Mouse (Mus musculus): Measurements from ENCODE around the gene Eif4a2.

The Eif4a2 gene

GRCm38 (mm10) chr16:23145211-23145610 is 38.0 kb downstream of the Eif4a2 start:
- DNase-seq = no peak

- no peak for DNase-seq
Observed at GRCm38 (mm10) chr16:23146280-23146679, 39.0 kb downstream of the Eif4a2 start, which contains the start of gene Adipoq. Gene Adipoq (plus strand): TSS chr16:23146536.

- DNase-seq = no peak
Observed at GRCm38 (mm10) chr16:23148936-23149335, 41.7 kb downstream of the Eif4a2 start.

GRCm38 (mm10) chr16:23149396-23149795 is 42.2 kb downstream of the Eif4a2 start:
- DNase-seq = no peak

DNA sequence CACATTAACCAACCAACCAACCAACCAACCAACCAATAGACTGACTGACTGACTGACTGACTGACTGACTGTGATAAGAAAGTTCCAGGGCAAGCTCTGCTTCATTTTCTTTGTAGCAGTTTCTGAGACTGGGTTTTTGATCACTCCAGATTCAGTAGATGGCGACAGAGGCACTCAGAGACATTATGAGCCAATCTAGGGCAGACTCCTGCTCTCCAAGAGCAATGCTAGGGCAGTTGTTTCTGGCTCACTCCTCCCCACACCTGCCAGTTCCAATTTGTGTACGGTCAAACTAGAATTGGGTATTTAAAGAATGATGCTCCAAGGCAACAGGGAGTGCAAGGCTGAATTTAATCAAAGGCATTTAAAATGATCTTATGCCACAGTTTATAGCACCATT is 44.2 kb downstream of the Eif4a2 start:
- peak in 1 of 2 experiments; percentile 7 for DNase-seq

GRCm38 (mm10) chr16:23154261-23154660 is 47.0 kb downstream of the Eif4a2 start:
- no peak for DNase-seq

DNA sequence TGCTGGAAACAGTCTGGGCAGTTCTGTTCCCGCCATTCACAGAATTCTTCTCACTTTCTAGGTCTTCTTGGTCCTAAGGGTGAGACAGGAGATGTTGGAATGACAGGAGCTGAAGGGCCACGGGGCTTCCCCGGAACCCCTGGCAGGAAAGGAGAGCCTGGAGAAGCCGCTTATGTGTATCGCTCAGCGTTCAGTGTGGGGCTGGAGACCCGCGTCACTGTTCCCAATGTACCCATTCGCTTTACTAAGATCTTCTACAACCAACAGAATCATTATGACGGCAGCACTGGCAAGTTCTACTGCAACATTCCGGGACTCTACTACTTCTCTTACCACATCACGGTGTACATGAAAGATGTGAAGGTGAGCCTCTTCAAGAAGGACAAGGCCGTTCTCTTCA is 49.8 kb downstream of the Eif4a2 start:
- DNase-seq = no peak

DNA sequence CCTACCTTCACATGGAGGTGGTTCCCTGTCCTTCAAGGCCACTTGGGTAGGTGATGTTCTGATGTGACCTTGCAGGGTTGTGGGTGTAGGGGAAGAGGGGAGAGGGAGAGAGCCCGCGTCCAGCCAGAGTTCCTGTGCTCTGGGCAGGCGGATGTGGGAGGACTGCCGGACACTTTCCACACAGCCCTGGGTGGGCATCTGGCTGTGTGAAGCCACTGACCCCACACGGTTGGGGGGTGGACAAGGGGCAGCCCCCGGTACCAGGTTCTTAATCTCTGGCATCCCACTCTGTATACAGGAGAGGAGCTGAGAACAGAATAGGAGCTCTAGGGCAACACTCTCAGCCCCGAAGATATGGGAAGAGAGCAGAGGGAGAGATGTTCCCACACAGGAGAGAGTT is 51.0 kb downstream of the Eif4a2 start:
- no peak for DNase-seq

- no peak for DNase-seq
Observed at GRCm38 (mm10) chr16:23158957-23159356, 51.7 kb downstream of the Eif4a2 start.

DNA sequence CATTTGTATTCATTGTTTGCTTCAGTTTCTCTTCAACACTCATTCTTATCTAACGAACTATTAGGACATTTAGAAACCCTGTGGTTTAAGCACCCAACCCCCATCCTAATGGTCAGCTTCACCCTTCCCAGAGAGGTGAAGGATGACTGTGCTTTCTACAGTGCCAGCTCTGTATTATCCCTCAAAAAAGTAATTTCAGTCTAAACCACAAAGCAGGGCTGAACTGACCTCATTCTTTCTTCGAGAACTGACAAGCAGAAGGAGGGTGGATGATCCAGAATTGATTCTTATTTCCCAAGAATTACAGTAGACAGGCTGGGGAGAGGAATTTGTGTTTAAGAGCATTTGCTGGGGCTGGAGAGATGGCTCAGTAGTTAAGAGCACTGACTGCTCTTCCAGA is 52.5 kb downstream of the Eif4a2 start:
- DNase-seq = no peak

DNA sequence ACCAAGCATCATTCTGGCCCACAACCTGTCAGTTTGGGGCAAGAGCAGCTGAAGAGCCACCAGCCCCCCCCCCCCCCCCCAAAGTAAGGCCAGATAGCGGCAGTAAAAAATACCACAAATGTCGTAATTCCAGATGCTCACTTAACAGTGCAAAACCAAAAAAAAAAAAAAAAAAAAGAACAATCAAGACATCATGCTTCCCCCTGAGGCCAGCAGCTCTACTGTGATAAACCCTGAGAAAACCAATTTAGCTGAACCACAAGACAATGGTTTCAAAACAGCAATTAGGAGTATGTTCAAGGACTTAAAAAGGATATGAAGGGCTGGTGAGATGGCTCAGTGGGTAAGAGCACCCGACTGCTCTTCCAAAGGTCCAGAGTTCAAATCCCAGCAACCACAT is 54.9 kb downstream of the Eif4a2 start:
- DNase-seq = no peak

All from cerebellum, postnatal 36 days (tissue).